Mouse (Mus musculus) natural killer cell, adult 2 months (primary cell): ENCODE results near the gene Ints11.

Experiments used
- DNase-seq, 2 experiments: peaks; one replicate each; pipeline ENCODE4 v3.0.0; 2022; ENCODE audit warnings: low spot score in 2 of 2

The Ints11 gene

GRCm38 (mm10) chr4:155848434-155849095, 20.8 kb upstream of the Ints11 start:
- no peak for DNase-seq

DNA sequence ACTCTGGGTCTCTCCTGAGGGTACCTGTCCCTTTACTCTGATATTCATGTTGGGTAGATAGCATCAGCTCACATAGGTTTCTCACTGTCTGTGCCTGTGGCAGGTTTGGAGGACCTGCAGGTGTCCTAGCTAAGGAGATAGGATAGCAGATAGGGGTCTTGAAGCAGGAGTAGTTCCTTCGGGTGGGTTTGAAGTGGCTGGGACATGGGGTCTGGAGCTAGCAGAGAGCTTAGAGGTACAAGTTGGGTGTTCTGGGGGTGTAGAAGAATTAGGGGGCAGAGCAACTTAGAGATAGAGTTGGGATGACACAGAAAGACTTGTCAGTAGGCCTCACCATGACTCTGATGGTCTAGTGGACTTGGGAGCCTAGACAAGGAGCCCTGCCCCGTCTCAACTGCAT, 20.0 kb upstream of the Ints11 start:
- no peak for DNase-seq

GRCm38 (mm10) chr4:155849792-155850451, 19.4 kb upstream of the Ints11 start:
- no peak for DNase-seq

GRCm38 (mm10) chr4:155851368-155851767, 18.0 kb upstream of the Ints11 start:
- no peak for DNase-seq

GRCm38 (mm10) chr4:155851951-155852411, 17.4 kb upstream of the Ints11 start:
- no peak for DNase-seq

- no peak for DNase-seq
Observed at GRCm38 (mm10) chr4:155853421-155853820, 15.9 kb upstream of the Ints11 start.

- DNase-seq = no peak
Observed at GRCm38 (mm10) chr4:155854991-155855390, 14.4 kb upstream of the Ints11 start.

DNA sequence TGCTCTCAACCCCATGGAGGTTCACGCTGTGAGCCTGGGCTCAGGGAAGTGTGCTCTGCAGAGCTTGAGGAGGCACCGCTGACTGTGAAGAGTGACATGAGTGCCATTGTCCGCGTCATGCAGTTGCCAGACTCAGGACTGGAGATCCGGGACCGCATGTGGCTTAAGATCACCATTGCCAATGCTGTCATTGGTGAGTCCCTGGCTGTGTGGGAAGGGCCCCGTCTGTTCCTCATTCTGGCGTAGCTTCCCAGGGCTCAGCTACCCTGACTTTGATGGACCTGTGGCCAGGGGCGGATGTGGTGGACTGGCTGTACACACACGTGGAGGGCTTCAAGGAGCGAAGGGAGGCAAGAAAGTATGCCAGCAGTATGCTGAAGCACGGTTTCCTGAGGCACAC, 13.3 kb upstream of the Ints11 start:
- no peak for DNase-seq

DNA sequence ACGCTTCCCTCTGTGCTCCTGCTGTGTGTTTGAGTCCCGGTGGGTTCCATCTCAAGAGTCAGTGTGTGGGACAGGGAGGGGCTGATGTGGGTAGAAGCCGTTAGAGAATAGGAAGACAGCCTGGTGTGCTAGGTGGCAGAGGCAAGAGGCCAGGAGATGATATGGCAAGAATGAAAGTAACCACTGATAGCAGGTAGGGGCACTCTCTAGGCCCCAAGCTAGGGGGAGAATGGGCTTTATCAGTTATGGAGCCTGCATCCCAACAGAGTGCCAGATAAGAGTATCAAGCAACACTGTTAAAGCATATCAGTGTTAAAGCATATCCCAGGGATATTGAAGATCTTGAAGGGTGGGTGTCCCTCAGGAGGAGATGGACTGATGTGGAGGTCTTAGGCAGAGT, 12.5 kb upstream of the Ints11 start:
- DNase-seq = no peak

- DNase-seq = no peak
Observed at GRCm38 (mm10) chr4:155859318-155859717, 10.0 kb upstream of the Ints11 start.

DNA sequence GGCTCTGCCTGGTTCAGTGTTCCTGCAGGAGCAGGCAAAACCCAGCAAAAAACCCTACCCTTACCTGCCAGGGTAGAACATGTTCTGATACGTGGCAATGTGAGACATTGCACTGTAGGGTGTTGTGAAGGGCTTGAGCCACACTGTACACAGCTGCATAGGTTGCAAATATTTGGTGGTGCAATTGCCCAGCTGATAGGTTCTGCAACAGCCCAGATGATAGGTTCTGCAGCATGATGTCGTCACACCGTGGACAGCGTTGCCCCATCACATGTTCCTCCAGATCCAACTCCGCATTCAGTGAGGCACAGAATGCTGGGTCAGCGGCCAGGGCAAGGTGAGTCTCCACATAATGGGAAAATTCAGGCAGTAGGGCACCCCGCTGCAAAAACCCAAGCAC, 7.6 kb upstream of the Ints11 start:
- DNase-seq = no peak

DNA sequence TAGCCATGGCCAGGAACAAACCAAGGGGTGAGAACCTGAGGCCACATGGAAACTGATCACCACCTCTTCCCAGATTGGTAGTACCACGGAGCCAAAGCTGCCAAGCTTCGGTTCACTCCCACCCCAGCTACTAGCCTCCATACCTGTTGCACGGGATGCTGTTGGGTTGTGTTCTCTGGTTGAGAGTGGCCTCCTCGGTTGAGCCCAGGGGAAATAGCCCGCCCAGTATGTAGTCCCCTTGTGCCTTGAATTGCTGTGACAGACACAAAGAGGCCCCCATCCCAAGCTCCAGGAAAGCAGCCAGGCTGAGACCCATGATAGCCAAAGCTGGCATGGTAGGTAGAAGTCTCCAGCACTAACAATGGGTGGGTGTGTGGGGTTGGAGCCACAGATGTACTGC, 6.3 kb upstream of the Ints11 start, which contains the start of gene Tas1r3:
Gene Tas1r3, minus strand, starts transcription at position 362 of the 400 bp plus-strand sequence.
- no peak for DNase-seq

GRCm38 (mm10) chr4:155868614-155869298, 590 bp upstream of the Ints11 start:
- no peak for DNase-seq

DNA sequence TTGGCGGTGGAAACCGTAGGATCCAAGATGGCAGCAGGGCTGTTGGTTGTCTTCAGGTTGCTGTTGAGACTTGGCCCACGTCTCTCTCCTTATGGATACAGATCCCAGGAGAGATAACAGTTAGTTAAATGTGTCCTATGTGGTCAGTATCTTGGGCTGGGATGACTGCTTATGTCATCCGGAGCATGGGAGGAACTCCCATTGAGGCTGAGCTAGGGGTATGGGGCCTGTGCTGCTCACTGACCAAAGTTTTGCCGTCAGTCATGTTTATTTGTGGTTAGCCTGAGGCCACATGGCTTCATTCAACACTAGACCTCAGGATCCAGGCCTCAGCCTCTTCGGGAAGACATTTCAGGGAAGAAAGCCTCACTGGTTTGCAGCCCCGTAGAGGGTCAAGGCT, 2.1 kb downstream of the Ints11 start:
- no peak for DNase-seq

DNA sequence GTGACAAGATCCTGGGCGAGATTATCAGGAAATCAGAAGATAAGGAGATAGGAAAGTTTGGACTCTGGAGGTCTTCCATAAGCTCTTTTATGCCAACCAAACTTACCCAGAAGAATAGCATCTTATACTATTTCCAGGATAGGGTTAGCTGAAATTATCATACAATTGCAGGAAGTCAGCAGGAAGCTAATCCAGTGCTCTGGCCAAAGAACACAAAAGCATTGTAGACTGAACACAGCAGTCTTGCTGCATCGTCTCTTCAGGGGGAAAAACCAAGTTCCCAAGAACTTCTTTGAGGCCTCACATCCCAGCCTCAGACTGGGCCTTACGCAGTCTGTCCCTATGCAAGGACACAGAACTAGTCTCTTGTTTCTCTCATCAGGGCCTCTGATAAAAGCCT, 14.2 kb downstream of the Ints11 start:
- DNase-seq = no peak

GRCm38 (mm10) chr4:155886330-155886729, 17.0 kb downstream of the Ints11 start:
- no peak for DNase-seq

DNA sequence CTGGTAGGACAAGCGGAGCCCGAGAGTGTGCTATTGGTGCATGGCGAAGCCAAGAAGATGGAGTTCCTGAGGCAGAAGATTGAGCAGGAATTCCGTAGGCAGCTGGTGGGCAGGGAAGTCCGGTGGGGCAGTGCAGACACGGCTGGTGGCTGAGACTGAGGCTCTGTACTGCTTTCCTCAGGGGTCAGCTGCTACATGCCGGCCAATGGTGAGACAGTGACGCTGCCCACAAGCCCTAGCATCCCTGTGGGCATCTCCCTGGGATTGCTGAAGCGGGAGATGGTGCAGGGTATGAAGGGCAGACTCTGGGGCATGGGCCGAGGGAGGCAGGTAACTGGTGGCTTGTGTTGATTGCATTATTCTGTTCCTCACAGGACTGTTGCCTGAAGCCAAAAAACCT, 18.3 kb downstream of the Ints11 start:
- no peak for DNase-seq

- DNase-seq = no peak
Observed at GRCm38 (mm10) chr4:155888181-155888580, 18.8 kb downstream of the Ints11 start.

- no peak for DNase-seq
Observed at GRCm38 (mm10) chr4:155889316-155889715, 20.0 kb downstream of the Ints11 start.

DNA sequence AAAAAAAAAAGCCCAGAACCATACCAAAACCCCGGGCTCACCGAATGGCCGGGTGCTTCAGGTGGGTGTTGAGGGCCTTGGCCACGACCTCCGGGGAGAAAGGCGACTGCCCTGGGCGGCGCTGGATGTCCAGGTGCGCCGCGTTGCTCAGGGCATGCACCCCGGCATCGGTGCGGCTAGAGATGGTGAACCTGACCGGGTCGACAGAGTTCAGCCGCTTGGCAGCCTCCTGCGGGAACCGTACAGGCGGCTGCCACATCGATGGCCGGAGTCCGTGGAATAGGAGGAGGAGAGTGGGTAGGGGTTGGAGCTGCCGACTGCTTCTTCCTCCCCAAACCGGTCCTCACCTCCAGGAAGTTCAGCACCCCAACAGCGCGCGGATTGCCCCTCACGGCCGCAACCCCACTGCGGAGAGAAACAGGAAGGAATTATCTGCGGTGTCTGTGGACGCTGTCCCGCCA, 21.7 kb downstream of the Ints11 start:
- DNase-seq = no peak

GRCm38 (mm10) chr4:155891551-155892001, 22.2 kb downstream of the Ints11 start, which contains the start of the genes Pusl1 and Acap3:
Gene Pusl1 (minus strand): TSS chr4:155891781.
Gene Acap3 (plus strand): TSS chr4:155891822.
- DNase-seq = peak; percentile 92 to 95

- DNase-seq = peak; percentile 72
Observed at GRCm38 (mm10) chr4:155892017-155892416, 22.7 kb downstream of the Ints11 start.
